Mouse (Mus musculus) thymus, adult 18-20 months (tissue): Measurements from ENCODE around the gene 2510002D24Rik.
"Not testable (repeated sequence)": the region's sequence is repeated elsewhere in the genome, so short reads cannot be mapped to it uniquely, and the experiment has no call there.

ENCODE experiments used
- DNase-seq, 2 experiments: peaks; one replicate each; pipeline ENCODE4 v3.0.0; 2022; ENCODE audit warnings: mixed read lengths in 2 of 2

Gene 2510002D24Rik

DNA sequence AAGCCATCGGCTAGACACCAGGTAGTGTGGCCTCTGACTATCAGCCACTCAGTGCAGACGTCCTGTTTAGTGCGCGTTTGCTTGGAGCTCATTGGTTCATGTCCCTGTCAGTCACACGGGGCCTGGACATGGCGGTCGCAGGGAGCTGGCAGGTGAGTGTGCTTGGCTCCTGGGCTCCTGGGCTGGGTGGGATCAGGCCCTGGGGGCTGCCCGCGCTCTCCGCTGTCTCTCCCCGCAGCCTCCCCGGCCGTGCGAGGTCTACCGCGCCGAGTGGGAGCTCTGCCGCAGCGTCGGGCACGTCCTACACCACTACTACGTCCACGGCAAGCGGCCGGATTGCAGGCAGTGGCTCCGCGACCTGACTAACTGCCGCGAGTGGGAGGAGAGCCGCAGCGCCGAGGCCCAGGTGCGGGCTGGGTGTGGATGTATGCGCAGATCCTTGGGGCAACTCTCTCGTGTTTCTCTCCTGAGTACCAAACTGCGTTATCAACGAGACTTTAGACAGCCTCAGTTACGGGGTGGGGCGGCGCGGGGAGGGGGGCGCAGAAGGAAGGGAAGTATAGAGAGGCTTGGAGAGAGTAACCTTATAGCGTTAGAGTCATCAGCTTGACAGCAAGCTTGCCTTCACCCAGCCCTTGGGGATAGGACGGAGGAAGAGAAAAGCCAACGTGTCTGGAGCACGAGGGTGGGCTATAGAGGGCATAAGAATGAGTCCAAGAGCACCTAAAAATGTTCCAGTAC is at the start of gene 2510002D24Rik, which contains the start of gene Gm28539:
Gene 2510002D24Rik (plus strand): TSS at position 111 of the 741 bp plus-strand sequence.
Gene Gm28539 (plus strand): TSS at position 117 of the 741 bp plus-strand sequence.
- DNase-seq = peak; percentile 81 to 92

DNA sequence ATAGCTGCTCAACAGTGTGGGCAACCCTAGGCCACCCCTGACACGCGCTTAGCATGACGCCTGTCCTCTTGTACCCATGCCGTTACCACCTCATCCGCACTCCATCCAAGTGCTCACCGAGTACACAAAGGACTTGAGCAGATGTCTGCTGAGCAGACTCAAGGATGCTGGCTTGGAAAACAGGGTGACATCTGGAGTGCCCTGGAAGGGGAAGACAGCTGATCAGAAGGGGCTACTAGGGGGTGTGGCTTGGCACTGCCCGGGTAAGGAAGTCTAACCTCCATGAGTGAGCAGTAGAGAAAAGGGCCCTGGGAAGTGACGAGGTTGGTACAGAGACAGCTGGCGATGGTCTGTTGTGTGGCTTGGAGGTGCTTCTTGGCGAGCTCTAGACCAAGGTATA is 49.7 kb upstream of the 2510002D24Rik start:
- no peak for DNase-seq

DNA sequence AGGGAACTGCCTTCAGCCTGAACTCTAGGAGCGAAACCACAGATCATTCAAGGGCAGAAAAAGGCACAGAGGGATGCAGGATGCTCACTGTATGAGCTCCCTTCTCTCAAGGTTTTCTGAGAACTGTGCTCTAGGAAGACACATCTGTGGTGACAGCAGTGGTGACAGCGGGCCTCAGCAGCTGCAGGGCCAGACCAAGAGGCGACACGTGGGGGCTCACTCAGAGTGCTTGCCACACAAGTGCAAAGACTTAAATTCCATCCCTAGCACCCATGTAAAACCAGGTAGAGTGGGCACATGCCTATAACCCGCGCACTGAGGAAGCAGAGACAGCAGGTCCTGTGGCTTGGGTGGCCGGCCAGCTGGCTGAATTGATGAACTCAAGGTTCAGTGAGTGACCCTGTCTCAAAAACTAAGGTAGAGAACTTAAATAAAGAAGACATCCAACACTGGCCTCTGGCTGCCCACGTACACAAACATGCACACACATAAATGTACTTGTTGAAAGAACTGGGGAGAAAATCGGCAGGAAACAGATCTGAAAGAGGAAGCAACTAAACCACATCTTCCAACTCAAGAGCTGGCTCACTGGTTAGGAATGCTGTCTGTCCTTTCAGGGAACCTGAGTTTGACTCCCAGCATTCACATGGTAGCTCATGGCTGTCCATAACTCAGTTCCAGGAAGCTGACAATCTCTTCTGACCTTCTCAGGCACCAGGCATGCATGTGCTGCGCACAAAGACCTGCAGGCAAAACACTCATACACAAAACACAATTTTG is 47.6 kb upstream of the 2510002D24Rik start:
- no peak for DNase-seq

DNA sequence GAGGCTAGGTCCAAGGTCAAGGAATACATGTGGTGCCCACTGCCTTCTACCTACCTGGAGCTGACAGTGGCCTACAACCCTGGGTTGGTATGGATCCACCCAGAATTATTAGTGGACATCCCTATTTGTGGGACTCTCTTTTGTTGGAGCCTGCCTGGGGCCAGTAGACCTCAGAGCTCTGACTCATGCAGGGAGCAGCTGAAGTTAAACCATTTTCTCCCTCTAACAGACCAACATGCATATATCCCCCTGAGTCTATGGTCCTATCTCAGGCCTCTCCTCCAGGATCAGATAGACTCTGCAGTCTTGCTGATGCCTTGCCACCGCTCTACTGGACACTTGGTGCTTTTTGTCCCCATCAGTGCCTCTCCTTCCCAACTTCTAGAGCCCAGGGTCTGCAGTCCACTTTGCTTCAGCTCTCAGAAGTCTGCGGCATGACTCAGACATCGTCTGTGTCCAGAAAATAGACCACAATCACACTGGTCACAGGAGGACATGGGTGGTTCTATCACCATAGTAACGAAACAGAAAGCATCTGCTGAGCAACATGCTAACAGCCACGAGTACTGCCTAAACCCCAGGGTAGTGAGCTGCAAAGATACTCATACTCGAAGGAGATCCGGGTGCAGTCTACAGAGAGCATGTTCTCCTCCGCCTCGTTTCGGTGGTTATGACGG is 41.0 kb upstream of the 2510002D24Rik start:
- no peak for DNase-seq

DNA sequence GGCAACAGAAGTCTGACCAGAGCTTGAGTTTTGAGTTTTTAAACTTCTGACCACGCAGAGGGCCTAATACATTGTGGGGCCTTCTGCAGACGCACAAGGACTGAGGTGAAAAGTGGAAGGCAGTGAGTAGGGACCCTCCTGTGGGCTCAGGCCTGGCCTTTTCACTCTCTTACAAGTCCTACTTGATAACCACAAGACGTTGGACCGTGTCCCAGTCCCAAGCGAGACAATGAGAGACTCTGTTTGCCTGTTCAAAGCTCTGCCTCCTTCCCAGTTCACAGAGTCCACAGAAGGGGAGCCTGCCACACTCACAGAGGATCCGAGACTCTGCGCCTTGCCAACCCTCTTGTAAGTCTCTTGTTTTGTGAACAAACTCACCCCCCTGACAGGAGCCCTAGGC is 39.7 kb upstream of the 2510002D24Rik start:
- DNase-seq = no peak

DNA sequence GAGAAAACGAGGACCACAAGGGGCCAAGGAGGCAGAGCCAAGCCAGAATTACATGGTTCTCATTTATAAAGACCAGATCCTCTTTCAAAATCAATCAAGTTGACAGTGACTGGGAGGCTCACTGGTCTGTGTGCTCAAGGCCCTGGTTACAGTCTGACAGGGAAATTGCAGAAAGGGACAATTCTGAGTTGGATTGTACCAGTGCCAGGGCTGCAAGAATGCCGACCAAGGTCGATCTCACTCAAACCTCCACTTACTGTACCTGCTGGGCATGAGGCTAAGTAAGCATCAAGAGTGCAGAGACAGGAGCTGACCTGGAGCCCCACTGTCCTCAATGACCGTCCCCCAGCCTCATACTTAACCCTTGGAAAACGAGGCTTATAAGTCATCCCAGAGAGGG is 38.2 kb upstream of the 2510002D24Rik start:
- DNase-seq = no peak

DNA sequence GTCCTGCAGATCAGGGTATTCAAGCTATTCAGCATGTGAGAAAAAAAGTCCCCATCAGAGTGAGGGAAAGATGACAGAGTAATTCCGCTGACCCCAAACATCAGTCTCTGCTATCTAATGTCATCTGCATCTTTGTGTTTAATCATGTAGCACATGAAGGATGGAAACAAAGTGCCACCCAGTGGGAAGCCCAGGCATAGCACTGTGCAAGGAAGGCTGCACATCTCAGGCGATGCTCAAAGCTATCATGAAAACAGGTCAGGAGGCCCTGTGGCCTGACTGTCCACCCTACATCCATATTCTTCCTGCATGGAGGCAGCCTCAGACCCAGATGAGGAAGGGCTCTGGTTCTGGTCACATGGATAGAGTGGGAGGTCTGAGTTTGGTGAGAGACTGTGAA is 37.5 kb upstream of the 2510002D24Rik start:
- DNase-seq = no peak

DNA sequence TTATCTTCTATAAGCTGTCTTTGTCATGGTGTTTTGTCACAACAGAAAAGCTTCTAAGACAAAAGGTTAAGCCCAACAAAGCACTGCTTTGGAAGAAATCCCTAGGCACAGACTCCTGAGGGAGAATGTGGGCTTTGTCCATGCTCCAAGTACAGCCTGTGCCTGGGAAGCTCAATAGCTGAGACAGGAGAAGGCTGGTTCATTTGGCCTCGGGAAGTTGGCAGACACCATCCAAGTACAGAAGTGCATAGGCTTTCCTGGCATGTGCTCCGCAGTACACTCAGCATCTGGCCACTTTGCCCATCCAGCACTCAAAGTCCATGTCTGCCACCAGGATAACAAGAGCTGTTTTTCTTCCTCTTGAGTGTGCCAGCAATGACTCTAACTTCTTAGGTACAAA is 30.6 kb upstream of the 2510002D24Rik start:
- no peak for DNase-seq

DNA sequence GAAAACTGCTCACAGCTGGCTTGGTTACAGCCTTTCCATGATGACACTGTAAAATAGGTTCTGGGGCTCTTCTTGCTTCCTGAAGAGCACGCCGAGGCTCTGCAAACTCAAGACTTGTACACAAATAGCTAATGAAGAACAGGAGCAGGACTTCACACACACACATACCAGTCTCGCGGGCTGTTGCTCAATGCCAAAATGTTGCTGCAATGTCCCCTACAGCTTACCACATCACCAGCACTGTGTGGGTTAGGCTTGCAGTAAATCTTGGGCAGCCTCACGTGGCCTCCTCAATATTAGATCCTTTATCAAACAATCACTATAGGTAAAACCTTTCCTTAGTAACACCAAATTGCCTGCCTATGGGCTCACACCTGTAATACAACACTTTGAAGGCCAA is 27.4 kb upstream of the 2510002D24Rik start:
- no peak for DNase-seq

DNA sequence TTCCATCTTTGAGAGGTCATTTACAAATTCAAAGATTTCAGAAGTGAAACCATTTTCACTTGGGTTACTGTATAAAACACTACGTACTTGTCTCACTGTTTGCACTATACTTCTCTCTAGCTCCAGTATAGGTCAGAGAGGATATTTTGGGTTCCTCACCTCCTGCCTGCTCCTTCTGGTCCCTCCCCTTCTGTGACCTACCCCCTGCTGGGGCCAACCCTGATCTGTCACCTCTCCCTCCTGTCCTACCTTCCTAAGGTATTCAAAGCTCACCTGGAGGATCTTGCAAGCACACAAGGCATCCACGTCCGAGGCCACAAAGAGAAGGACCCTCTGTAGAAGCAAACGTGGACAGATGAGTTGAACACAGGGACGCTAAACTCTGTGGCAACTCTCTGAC is 25.3 kb upstream of the 2510002D24Rik start:
- DNase-seq = no peak

DNA sequence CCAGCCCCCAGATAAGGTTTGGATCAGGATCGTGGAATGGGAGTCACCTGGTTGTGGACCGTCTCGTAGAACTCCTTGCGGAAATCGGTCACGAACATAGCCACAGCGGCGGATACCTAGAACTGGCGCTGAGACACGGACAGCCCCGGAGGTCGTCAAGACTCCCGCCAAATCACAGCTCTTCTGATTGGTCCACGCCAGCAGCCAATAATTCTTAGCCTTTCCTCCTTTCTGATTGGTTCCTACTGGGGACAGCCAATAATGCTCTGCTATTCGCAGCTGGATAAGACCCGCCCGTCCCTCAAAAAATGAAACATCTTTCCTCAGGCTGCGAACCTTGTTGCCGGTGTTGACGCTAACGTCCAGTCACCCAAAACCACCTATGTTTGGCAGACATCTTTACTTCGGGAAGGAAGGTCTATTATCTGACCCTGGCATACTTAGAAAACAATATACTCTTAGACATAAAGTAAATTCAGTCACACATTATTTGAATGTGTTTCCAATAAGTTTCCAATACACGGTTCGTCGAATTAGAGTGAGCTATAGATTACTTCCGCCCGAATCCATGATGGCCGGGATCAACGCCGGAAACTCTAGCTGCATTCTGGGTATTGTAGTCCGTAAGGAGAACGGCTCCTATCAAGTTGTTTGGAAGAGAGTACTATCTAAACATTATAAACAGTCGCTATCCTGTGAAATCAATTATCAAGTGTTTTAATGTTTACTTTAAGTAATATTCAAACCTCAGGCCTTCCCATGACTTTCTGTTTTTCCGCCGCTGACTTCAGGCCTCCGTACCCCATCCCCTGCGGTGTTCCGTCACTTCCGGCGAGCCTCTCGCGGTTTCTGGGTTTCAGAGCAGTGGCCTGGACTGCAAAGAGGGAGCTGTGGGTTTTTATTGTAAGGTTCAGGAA is 24.7 kb upstream of the 2510002D24Rik start, which contains the start of the genes Ufd1 and Cdc45:
Gene Ufd1 (plus strand): TSS at position 312 of the 917 bp plus-strand sequence.
Gene Cdc45 (minus strand): TSS at position 520 of the 917 bp plus-strand sequence.
- peak; percentile 74 to 88 for DNase-seq

DNA sequence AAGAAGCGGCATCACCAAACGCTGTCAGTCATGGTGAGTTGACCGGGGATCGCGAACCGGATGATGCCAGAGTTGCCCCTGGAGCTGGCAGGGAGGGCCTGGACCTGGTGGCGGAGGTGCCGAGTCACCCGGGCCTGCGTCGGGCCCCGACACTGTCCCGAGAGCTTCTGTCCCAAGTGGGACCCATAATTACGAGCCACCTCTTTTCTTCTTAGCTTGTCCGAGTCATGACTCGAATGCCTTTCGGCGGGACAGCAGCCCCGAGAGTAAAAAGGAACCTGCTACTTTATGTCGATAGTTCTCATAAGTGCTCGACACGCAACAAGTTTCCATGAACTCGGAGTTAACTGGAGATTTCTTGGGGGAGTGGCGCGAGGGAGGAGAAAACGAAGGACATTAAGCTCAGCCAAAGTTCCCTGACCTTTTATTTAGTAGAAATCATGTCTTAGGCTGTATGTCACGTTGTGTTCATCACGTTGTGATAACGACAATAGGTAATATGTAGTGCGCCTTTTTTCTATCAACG is 23.9 kb upstream of the 2510002D24Rik start:
- DNase-seq = no peak

DNA sequence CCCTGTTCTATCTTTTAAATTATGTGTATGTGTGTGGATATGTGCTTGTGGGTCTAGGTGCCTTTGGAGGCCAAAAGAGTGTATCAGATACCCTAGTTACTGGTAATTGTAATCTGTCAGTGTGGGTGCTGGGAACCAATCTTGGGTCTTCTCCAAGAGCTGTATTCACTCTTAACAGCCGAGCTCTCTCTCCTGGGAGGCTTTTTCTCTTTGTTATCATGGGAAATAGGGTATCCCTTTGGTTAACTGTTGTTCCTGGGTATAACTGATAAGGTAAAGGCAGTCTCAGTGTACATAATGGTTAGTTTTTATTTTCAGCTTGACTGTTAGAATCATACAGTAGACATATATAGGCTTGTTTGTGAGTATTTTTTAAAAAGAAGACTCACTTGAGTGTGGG is 14.0 kb upstream of the 2510002D24Rik start:
- DNase-seq = no peak

DNA sequence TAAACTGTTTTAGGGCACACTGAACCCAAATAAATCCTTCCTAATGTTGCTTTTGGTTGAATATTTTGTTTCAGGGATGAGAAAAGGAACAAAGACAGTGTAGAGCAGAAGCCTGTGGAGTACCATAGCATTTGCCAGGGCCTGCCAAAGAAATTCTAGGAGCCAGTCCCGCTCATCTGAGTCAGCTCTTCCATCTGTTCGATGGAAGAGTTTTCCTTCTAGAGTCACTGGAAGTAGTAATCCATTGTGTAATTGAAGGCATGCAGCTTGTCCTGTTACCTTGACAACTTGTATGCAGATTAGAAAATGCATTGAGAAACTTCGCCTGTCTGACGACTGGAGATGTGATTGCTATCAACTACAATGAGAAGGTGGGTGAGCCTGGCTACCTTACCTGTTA is 13.5 kb upstream of the 2510002D24Rik start:
- DNase-seq = no peak

DNA sequence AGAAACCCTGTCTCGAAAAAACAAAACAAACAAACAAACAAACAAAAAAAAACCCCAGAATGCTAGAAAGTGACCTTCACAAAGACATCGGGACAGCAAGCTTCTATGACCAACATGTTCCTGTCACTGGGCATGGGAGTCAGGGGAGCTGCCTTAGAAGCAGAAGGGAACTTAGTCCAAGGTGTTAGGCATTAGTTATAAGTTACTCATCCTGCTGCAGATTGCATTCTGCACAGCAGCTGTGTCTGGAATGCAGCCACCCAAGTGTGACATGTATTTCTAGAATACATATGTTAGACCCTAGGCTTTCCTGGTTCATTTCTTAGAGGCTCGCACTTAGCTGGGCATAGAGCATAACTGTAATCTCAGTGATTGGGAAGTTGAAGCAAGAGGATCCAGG is 7.7 kb upstream of the 2510002D24Rik start:
- DNase-seq = no peak

DNA sequence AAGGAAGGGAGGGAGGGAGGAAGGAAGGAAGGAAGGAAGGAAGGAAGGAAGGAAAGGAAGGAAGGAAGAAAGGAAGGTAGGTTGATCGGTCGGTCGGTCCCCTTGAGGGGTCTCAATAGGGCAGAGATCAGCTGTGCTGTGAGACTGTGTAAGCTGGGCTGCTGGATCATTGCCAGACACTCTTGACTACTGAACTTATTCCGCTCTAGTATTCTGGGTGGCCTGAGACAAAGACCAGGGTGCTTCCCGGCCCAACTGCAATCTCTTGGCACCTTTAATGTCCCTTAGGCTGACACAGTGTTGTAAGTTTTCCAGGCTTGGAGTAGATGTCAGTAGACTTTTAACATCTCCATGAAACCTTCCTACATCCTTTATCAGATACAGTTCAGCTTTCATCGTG is 7.3 kb upstream of the 2510002D24Rik start:
- no peak for DNase-seq

DNA sequence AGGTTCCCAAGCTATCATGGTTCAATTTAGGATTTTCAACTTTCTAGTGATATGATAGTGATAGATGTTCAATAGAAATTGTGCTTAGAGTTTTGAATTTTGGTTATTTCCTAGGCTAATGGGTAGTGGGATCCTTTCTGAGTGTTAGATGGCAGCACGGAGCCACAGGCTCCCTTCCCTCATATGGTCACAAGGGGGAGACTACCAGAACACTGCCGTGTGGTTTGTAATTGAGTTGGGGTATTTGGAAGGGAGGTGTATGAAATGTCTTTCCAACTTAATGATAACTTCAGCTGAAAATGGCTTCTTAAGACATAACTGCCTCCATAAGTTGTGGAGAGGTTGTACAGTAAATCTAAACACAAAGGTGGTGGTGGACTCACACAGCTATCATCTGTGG is 2.9 kb upstream of the 2510002D24Rik start:
- DNase-seq = no peak

DNA sequence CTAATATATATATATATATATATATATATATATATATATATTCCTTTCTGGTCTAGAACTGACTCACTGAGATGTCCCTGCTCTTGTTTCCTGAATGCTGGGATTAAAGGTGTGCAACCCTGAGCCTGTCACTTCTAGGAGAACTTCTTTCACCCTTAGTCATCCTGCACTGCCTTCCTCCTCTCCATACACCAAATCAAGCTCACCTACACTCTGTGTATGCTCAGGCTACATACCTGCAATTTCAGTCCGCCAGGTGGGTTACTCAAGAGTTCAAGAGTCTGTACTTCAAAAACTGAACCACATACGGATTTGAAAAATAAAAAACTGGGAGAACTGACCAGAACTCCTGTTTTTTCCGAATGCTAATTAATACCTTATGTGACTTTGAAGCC is 308 bp upstream of the 2510002D24Rik start:
- DNase-seq = no peak

DNA sequence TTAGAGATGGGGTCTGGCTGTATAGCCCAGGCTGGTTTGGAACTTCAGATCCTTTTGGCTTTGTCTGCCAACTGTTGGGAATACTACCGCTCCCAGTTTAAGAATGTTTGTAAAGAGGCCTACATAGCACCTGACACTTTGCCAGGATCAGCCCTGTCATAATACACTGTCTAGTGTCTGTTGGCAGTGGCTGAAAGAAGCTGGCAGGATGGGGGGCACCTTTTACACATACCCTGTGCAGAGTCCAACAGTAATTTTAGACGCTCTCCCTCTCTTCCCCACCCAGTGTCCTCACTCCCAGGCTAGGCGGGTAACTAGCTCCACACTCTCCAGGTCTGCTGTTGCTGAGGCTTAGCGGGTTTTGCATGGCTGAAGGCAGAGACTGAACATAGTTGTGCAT is 2.0 kb downstream of the 2510002D24Rik start:
- no peak for DNase-seq

DNA sequence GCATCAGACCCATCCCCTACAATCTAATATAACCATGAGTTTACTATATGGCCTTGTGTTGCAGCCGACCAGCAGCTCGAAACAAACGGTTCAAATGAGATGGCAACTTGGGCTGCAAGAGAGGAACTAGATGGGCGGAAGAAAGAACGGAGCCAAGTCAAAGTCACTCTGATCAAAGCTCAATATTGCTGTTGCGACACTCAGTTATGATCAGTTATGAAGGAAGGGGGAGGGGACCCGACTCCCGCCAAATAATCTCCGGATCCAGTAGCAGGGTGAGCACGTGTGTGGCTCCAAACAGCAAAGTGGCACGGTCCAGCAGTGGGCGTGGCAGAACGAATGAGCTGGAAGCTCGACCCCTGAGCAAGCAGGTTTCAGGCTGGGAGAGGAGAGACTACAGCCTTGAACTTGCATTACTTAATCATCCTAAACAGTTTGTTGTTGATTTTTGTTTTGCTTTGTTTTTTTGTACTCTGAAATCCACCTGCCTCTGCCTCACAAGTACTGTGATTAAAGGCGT is 10.0 kb downstream of the 2510002D24Rik start:
- no peak for DNase-seq

DNA sequence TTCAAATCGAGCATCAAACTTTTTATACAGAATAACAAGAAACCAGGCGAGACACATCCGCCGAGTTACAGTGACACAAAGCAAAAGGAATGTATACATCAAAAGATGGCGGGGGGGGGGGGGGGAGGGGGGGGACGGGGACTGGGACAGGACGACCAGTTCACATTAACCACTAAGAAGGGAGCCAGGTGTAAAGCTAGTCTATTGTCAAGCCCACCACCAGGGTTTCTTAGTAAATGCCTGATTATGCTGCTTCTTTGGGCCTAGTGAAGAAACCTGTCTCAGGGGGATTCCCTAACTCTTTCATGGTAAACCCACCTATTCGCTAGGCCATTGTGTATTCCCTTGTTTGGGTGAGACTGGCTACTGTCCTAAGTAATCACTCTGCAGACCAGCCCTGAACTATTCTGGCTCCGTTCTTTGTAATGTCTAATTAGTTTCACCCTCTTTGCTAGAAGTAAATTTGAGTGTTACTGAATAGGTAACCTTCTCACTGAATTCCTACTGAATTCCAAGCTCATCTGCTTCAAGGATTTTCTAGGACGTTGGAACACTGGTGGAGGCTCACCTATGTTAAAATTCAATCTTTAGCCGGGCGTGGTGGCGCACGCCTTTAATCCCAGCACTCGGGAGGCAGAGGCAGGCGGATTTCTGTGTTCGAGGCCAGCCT is 13.3 kb downstream of the 2510002D24Rik start:
- DNase-seq = not testable (repeated sequence)
